Mouse (Mus musculus) forebrain, postnatal 0 days (tissue): ENCODE data around the gene Col28a1. TPM values are rescaled to one million over a fixed set of nuclear protein-coding genes. Genes with fewer than 3 reads are reported as not detected.

Experiments
- ATAC-seq: fragments of 200-750 bp; cut with Nextera tagmentation; 2 replicates; pipeline ENCODE4 v1.8.0; 2017; ENCODE audit warnings: mild to moderate bottlenecking, moderate library complexity
- DNase-seq: peaks from one replicate; pipeline ENCODE4 v3.0.0-alpha.2; 2015
- H3K27ac ChIP-seq: fragments of 300-500 bp; sonication (generic); 2 replicates; pipeline ENCODE4 v1.5.1; 2014; ENCODE audit warnings: low read depth, mild to moderate bottlenecking, antibody characterized with exemption, low read length, moderate library complexity, mixed read lengths
- H3K27me3 ChIP-seq: fragments of 300-500 bp; sonication (generic); 2 replicates; pipeline ENCODE4 v1.6.1; 2014; ENCODE audit warnings: mild to moderate bottlenecking, low read length, mixed read lengths; ENCODE audit not compliant: insufficient read depth
- H3K36me3 ChIP-seq: fragments of 300-500 bp; sonication (generic); 2 replicates; pipeline ENCODE4 v1.6.1; 2014; ENCODE audit warnings: mild to moderate bottlenecking, moderate library complexity; ENCODE audit not compliant: insufficient read depth
- H3K4me1 ChIP-seq: fragments of 300-500 bp; sonication (generic); 2 replicates; pipeline ENCODE4 v1.6.1; 2014; ENCODE audit warnings: antibody characterized with exemption; ENCODE audit not compliant: insufficient read depth
- H3K4me2 ChIP-seq: fragments of 300-500 bp; sonication (generic); 2 replicates; pipeline ENCODE4 v1.6.1; 2014; ENCODE audit warnings: low read depth, mild to moderate bottlenecking, moderate library complexity
- H3K4me3 ChIP-seq: fragments of 300-500 bp; sonication (generic); 2 replicates; pipeline ENCODE4 v1.5.1; 2014; ENCODE audit warnings: low read depth, low read length, mixed read lengths
- H3K9ac ChIP-seq: fragments of 300-500 bp; sonication (generic); 2 replicates; pipeline ENCODE4 v1.6.1; 2014; ENCODE audit warnings: mild to moderate bottlenecking
- H3K9me3 ChIP-seq: fragments of 300-500 bp; sonication (generic); 2 replicates; pipeline ENCODE4 v1.6.1; 2016; ENCODE audit warnings: low read length
- CTCF ChIP-seq: sonication (generic); IDR thresholded peaks from 2 replicates; pipeline ENCODE4 v1.5.1; 2016; ENCODE audit warnings: antibody characterized with exemption, control low read depth, low read depth
- WGBS: fragments of 180-500 bp; shearing (Covaris S2); extraction: QIAGEN DNeasy Blood & Tissue Kit; methylation state at CpG from one replicate; pipeline ENCODE4 v1.1.7; 2014; 5-methylcytosine and 5-hydroxymethylcytosine counted together
- polyA plus RNA-seq: library from polyadenylated mRNA; unstranded; fragments of >200 nt; fragmentation: Nextera tagmentation; extraction: Ambion mirVana; gene quantifications from 2 replicates; pipeline ENCODE4 v1.2.1, GENCODE M21; 2015
- total RNA-seq: library from RNA; depleted of rRNA; stranded (reverse); fragments of >200 nt; gene quantifications from 2 replicates; pipeline ENCODE4 v1.2.3, GENCODE M21; 2014; rRNA removed

Gene Col28a1
- 0.77 and 1.2 TPM in 2 replicates for total RNA-seq
- polyA plus RNA-seq = 0.52 and 1.1 TPM in 2 replicates

DNA sequence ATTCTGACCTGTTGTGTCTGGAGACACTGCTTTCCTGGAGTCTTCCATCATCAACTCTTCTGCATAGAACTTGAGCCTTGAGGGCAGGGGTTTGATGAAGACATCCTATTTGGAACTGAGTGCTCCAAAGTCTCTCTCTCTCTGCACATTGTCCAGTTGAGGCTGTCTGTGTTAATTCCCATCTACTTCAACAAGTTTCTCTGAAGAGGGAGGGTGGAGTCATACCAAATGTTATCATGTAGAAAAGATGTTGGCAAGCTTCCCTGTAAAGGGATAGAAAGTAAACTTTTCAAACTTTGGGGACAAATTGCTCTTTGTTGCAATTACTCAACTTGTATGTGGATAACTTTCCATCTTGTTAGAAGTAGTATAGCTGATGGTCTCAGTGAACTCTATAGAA is at the start of gene Col28a1:
TSS of gene Col28a1 (minus strand) at position 101 of the 400 bp plus-strand sequence.
- DNase-seq = no peak
- no peak within 1 kb of the TSS for H3K4me2 ChIP-seq
- H3K9me3 ChIP-seq = peaks cover 6% of the 10 kb centered on the region; the same call in 1 of the 2 replicates
- ATAC-seq = no peak
- TF ChIP-seq CTCF = no peak
- H3K4me3 ChIP-seq = no peak within 1 kb of the TSS
- no peaks in the 10 kb centered on the region for H3K4me1 ChIP-seq
- H3K9ac ChIP-seq = no peak within 1 kb of the TSS
- H3K27ac ChIP-seq = no peak within 1 kb of the TSS
- H3K27me3 ChIP-seq = no peaks in the 10 kb centered on the region
- H3K36me3 ChIP-seq = no peaks in the 10 kb centered on the region

DNA sequence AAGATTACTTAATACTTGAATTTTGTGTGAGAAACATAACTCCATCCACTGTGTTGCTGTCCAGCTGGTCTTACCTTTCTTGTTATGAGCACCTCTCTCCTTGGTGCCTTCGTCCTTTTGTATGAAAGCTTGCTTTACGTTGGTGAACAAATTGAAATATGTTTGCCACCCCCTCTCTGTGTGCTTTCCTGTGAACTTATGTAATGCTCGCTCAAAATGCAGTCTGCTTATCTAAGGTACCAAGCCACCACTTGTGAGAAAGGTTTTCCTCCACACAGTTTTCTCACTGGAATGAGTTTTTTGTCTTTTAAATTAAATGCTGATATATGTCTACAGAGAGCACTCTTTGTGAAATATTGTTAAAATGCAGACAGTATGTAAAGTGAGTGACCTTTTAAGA is 36.2 kb upstream of the Col28a1 start:
- Histone ChIP-seq H3K4me3 (no peak overlapping the region), H3K36me3 (peaks cover 35% of the 10 kb centered on the region), H3K9me3 (no peaks in the 10 kb centered on the region), H3K27me3 (no peaks in the 10 kb centered on the region), H3K4me2 (no peak overlapping the region), H3K9ac (no peak overlapping the region), H3K27ac (no peak overlapping the region), H3K4me1 (no peaks in the 10 kb centered on the region)
- WGBS = 89% methylated on average over 3 of the region's 3 CpGs
- ATAC-seq (no peak), DNase-seq (no peak)
- no peak for TF ChIP-seq CTCF

DNA sequence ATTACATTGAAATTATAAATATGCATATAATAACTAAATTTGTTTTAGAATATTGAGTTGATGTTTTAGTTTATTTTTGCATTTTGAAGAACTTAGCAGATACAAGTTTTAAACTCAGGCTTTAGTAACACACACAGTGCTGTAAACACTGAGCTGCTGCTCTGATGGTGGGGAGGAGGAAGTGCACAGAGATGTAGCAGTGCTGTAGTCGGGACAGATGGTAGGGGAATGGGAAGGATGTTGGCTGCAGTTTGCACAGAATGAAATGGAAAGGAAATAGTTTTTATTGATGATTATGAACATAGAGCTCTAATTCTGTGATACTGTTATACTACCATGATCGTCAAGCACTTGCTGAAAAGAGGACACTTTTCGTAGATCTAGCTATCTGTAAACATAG is 34.6 kb upstream of the Col28a1 start:
- TF ChIP-seq CTCF = no peak
- no peak overlapping the region for H3K27ac ChIP-seq
- no peaks in the 10 kb centered on the region for H3K9me3 ChIP-seq
- H3K27me3 ChIP-seq = no peaks in the 10 kb centered on the region
- no peak overlapping the region for H3K9ac ChIP-seq
- peaks cover 27% of the 10 kb centered on the region for H3K36me3 ChIP-seq
- H3K4me3 ChIP-seq = no peak overlapping the region
- ATAC-seq = 0 out of 2 replicates have a peak, but pooled peaks have one; percentile 42
- H3K4me1 ChIP-seq = no peaks in the 10 kb centered on the region
- no peak for DNase-seq
- no peak overlapping the region for H3K4me2 ChIP-seq
- 79% methylated on average over 3 of the region's 3 CpGs for WGBS

DNA sequence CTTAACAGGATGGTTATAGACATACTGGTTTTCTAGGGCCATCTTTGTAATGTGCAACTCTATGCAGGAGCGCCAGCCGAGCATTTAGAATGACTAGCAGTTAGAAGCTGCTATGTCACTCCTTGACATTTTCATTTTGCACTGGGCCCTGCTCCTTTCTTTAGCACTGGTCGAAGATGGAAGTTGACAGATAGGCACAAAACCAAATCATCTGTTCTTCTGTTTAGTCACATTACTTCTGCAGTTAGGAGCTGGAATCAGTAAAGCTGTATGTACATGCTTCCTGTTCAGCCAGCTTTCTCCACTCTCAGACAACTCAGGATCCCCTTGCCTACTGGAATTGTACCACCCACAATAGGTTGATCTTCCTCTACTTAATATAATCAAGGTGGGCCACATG is 18.2 kb upstream of the Col28a1 start:
- peak overlapping the region; percentile 57; the same call in 1 of the 2 replicates for H3K4me2 ChIP-seq
- H3K4me1 ChIP-seq = peaks cover 8% of the 10 kb centered on the region; the same call in 1 of the 2 replicates
- 79% methylated on average over 3 of the region's 3 CpGs for WGBS
- H3K27me3 ChIP-seq = no peaks in the 10 kb centered on the region
- DNase-seq (no peak), ATAC-seq (no peak)
- H3K27ac ChIP-seq = no peak overlapping the region
- H3K4me3 ChIP-seq = no peak overlapping the region
- H3K36me3 ChIP-seq = peaks cover 11% of the 10 kb centered on the region
- no peak for TF ChIP-seq CTCF
- no peaks in the 10 kb centered on the region for H3K9me3 ChIP-seq
- H3K9ac ChIP-seq = no peak overlapping the region

DNA sequence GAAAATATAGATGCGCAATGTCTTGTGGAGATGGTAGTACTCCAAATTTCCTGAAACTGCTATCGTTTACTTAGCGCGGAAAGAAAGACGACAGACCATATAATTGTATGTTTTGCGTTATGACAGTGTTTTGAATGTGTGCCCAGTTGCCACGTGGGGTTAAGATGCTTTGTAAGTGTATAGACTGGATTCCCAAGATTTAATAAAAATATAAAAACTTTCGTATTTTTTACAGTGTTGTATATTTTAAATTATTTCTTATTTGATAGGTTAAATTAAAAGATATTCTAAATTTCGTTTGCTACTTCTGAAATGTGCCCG is 17.4 kb upstream of the Col28a1 start:
- H3K4me1 ChIP-seq = peaks cover 8% of the 10 kb centered on the region; the same call in 1 of the 2 replicates
- H3K36me3 ChIP-seq = peaks cover 2% of the 10 kb centered on the region; the same call in 1 of the 2 replicates
- peak overlapping the region; percentile 79 for H3K4me3 ChIP-seq
- H3K9me3 ChIP-seq = no peaks in the 10 kb centered on the region
- no peaks in the 10 kb centered on the region for H3K27me3 ChIP-seq
- TF ChIP-seq CTCF = 0 out of 2 replicates have a peak, but pooled peaks have one; percentile 0
- DNase-seq (no peak), ATAC-seq (no peak; the same call in 1 of the 2 replicates)
- H3K4me2 ChIP-seq = peak overlapping the region; percentile 57
- 10% methylated on average over 10 of the region's 10 CpGs for WGBS
- peak overlapping the region; percentile 93 for H3K27ac ChIP-seq
- H3K9ac ChIP-seq = peak overlapping the region; percentile 94

DNA sequence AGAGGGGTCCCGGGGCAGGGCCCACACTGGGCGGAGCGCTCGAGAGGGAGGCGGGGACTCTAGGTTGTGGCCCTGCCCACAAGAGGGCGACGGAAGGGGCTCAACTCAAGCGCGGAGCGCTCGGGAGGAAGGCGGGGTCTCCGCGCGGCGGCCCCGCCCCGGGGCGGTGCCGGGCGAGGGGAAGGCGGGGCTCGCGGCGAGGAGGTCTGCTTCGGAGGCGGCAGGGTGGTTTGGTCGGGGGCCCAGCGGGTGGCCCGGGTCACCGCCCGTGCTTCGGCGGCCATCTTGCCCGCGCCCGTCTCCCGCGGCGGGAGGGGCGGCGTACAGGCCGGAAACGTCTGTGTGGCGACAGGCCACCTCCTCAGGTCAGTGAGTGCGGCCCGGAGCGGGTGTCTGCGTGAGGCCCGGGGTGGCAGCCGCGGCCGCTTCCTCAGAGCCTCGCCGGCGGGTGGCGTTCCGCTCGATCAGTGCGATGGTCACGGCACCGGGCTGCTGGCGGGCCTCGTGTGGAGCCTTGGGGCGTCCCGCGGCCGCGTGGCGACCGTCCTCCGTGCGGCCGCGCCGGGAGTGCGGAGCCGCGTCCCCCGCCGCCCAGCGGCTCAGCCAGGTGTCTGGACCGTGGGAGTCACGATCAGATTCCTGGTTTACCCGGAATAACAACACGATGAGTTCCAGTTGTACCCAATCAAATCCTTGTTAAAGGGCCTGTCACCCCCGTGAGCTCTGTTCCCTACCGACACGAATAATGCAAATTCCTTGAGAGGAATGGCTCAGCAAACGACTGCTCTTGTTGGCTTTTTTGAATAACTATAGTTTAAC is 16.8 kb upstream of the Col28a1 start, which contains the start of gene Mios:
TSS of gene Mios (plus strand) at position 176 of the 819 bp plus-strand sequence.
- Histone ChIP-seq H3K27ac (peak within 1 kb of the TSS; percentile 93), H3K36me3 (no peaks in the 10 kb centered on the region), H3K9me3 (no peaks in the 10 kb centered on the region), H3K4me2 (peak within 1 kb of the TSS; percentile 57), H3K27me3 (no peaks in the 10 kb centered on the region), H3K4me3 (peak within 1 kb of the TSS; percentile 79), H3K4me1 (peaks cover 8% of the 10 kb centered on the region; the same call in 1 of the 2 replicates), H3K9ac (peak within 1 kb of the TSS; percentile 94)
- WGBS = under 1% methylated on average over 74 of the region's 90 CpGs
- DNase-seq = peak; percentile 94
- peak; percentile 97 for ATAC-seq
- peak; percentile 47 for TF ChIP-seq CTCF

DNA sequence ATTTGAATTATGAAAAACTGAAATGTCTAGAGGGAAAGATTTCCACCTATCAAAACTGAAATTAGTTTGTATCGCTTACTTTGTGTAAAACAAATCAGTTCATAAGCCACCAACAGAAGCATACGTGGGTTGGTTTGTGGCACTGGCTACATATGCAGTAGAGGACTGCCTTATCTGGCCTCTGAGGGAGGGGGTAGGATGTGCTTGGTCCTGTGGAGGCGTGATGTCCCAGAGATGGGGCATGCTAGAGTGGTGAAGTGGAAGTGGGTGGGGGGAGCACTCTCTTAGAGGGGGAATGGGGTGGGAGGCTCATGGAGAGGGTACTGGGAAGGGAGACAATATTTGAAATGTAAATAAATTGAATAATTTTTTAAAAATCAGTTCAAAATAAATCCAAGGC is 2.5 kb downstream of the Col28a1 start:
- H3K36me3 ChIP-seq = no peaks in the 10 kb centered on the region
- TF ChIP-seq CTCF = no peak
- H3K27ac ChIP-seq = no peak overlapping the region
- ATAC-seq = no peak
- no peaks in the 10 kb centered on the region for H3K9me3 ChIP-seq
- 66% methylated on average over 3 of the region's 3 CpGs for WGBS
- no peak overlapping the region for H3K4me3 ChIP-seq
- DNase-seq = no peak
- no peak overlapping the region for H3K4me2 ChIP-seq
- no peaks in the 10 kb centered on the region for H3K4me1 ChIP-seq
- H3K9ac ChIP-seq = no peak overlapping the region
- H3K27me3 ChIP-seq = no peaks in the 10 kb centered on the region
